Mouse (Mus musculus) CH12.LX (cell line): ENCODE results near the gene Sike1.
A peak's percentile ranks its signal among the peaks of the same experiment; 100 is the strongest.

Experiments
- CTCF ChIP-seq, 2 experiments: IDR thresholded peaks in 1 of 2; conservative IDR thresholded peaks in 1 of 2; 2 replicates each; pipeline ENCODE4 v1.5.1; 2011 to 2012; ENCODE audit warnings: low read depth in 2 of 2, low read length in 2 of 2, improper control_type of control experiment in 1 of 2, inconsistent platforms in 1 of 2, mild to moderate bottlenecking in 1 of 2, moderate library complexity in 1 of 2
- EP300 ChIP-seq: IDR thresholded peaks from 2 replicates; pipeline ENCODE4 v1.6.1; 2011; ENCODE audit warnings: low read length, improper control_type of control experiment
- SIN3A ChIP-seq: IDR thresholded peaks from 2 replicates; pipeline ENCODE4 v1.6.1; 2012; ENCODE audit warnings: low read length, improper control_type of control experiment, inconsistent platforms

DNA sequence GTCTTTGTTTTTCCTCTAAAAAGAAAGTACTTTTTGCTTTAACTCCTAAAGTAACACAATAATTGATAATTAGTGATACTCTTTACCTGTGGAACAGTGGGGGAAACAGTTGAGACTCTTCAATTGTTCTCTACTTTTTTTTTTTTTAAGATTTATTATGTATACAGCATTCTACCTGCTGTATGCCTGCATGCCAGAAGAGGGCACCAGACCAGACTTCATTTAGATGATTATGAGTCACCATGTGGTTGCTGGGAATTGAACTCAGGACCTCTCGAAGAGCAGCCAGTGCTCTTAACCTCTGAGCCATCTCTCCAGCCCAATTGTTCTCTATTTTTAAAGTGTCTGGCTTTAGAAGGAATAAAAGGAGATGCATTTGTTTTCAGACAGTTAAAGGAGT is 30.7 kb downstream of the Sike1 start:
- 0 out of 2 replicates have a peak, but pooled peaks have one; percentile 35 for TF ChIP-seq SIN3A
- peak; percentile 29 to 48; a peak in 3 of 4 replicates for TF ChIP-seq CTCF (conservative IDR thresholded peaks at IDR 0.05 in 1 of 2, IDR thresholded peaks at IDR 0.05 in 1 of 2; ENCODE audit: low read depth in 2 of 2, low read length in 2 of 2)
- TF ChIP-seq EP300, result no peak
